ENCODE assay signal across 13 mouse cellular contexts in the genomic region with DNA sequence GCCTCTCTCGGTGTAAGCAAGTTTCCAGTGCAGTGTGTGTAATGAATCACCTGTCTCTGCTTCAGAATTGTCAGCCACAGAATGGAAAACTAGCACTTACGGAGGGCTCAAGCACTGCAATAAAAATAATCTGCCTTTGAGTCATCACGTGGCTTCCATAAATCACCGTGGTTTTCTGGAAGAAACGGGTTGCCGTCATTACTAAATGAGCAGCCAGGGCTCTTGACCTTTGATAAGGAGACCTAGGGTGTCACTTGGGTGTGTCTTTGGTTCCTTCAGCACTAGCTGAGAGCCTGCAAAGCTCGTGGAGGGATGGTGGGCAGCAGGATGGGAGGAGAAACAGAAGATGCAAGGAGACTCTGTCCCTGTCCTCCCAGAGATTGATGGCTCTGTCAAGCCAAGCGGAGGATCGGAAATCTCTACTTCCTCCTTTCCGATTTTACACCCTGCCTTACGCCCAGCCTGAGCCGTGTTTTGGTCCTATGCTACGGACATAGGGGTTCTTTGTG.
DNase-seq lines count a peak whose midpoint lies in the region; ATAC-seq and TF ChIP-seq lines count a peak whose summit lies in the region.
"Had no signal": no experiment of that assay in that cellular context is flagged by ENCODE, and none has a peak within 500 bp of the region (broad histone marks: within the 10 kb centered on the region; RNA-seq: fewer than 3 reads in every experiment).

No protein-coding gene starts in this region.

- H3K4me1 ChIP-seq in intestine, embryonic 16.5 days (ENCODE audit: control insufficient read depth, insufficient read depth, low read length) = peaks cover 17% of the 10 kb centered on the region
- 0 out of 2 replicates have a peak, but pooled peaks cover 4% of the 10 kb centered on the region for H3K4me1 ChIP-seq in forebrain, embryonic 16.5 days (replicated peaks; ENCODE audit: control insufficient read depth, insufficient read depth, low read length)
- H3K4me1 ChIP-seq: megakaryocyte, embryonic 14.5 days had no signal

- no peak overlapping the region for H3K9ac ChIP-seq in intestine, embryonic 16.5 days (ENCODE audit: low read depth, low read length)
- no peak overlapping the region for H3K9ac ChIP-seq in forebrain, embryonic 16.5 days (replicated peaks; ENCODE audit: low read depth, low read length)

- DNase-seq in gastrocnemius, postnatal 25 days = peak; percentile 11
- DNase-seq in gastrocnemius, postnatal 4 days (ENCODE audit: low spot score in 2 of 2) = no peak
- DNase-seq in adrenal gland, postnatal 14 days = peak; percentile 27
- no peak for DNase-seq in Muller cell, postnatal 12 days (ENCODE audit: inconsistent ontology term)
- DNase-seq: cerebellum, adult 9-10 months had no signal

- no peak for TF ChIP-seq POLR2A in myocyte (IDR thresholded peaks at IDR 0.05; ENCODE audit: insufficient read length, low read depth)

- WGBS in intestine, embryonic 16.5 days = 19% methylated on average over 13 of the region's 13 CpGs
- WGBS in forebrain, embryonic 16.5 days = 89% methylated on average over 13 of the region's 13 CpGs

- H3ac ChIP-seq in myocyte (ENCODE audit: control insufficient read depth, insufficient read length) = no peak overlapping the region

- H3K27ac ChIP-seq in intestine, embryonic 16.5 days (ENCODE audit: low read length) = no peak overlapping the region
- no peak overlapping the region for H3K27ac ChIP-seq in forebrain, embryonic 16.5 days (ENCODE audit: low read length)
- H3K27ac ChIP-seq: layer of hippocampus, adult 2 months had no signal

- H3K4me2 ChIP-seq in intestine, embryonic 16.5 days (ENCODE audit: low read depth, low read length) = peak overlapping the region; percentile 33
- H3K4me2 ChIP-seq in myocyte (ENCODE audit: low read depth) = no peak overlapping the region
- no peak overlapping the region for H3K4me2 ChIP-seq in forebrain, embryonic 16.5 days (ENCODE audit: low read length)
- H3K4me2 ChIP-seq: liver, embryonic 11.5 days had no signal

- no peaks in the 10 kb centered on the region for H3K79me2 ChIP-seq in myocyte (ENCODE audit: control insufficient read depth, insufficient read depth)

- no peaks in the 10 kb centered on the region for H3K27me3 ChIP-seq in intestine, embryonic 16.5 days (replicated peaks; ENCODE audit: control insufficient read depth, insufficient read depth, low read length)
- no peaks in the 10 kb centered on the region for H3K27me3 ChIP-seq in myocyte (ENCODE audit: control insufficient read depth, insufficient read depth, insufficient read length)
- H3K27me3 ChIP-seq in forebrain, embryonic 16.5 days (replicated peaks; ENCODE audit: control insufficient read depth, insufficient read depth, low read length) = no peaks in the 10 kb centered on the region
- H3K27me3 ChIP-seq: CH12.LX; megakaryocyte, embryonic 14.5 days had no signal

- peak overlapping the region; percentile 11; the same call in 1 of the 2 replicates for H3K4me3 ChIP-seq in intestine, embryonic 16.5 days (ENCODE audit: low read length)
- no peak overlapping the region for H3K4me3 ChIP-seq in myocyte
- H3K4me3 ChIP-seq in forebrain, embryonic 16.5 days (replicated peaks; ENCODE audit: low read length) = no peak overlapping the region
- H3K4me3 ChIP-seq: layer of hippocampus, adult 2 months; megakaryocyte, embryonic 14.5 days had no signal

- ATAC-seq in intestine, embryonic 16.5 days = peak; percentile 91
- ATAC-seq in forebrain, embryonic 16.5 days = no peak
- no peak for ATAC-seq in monocyte, adult 5-6 weeks (replicated peaks; ENCODE audit: insufficient number of reproducible peaks, low FRiP score, low TSS enrichment, poor library complexity, severe bottlenecking)

- H3K36me3 ChIP-seq in intestine, embryonic 16.5 days (ENCODE audit: control insufficient read depth, insufficient read depth, low read length) = no peaks in the 10 kb centered on the region
- no peaks in the 10 kb centered on the region for H3K36me3 ChIP-seq in myocyte (ENCODE audit: control insufficient read depth, insufficient read depth)
- no peaks in the 10 kb centered on the region for H3K36me3 ChIP-seq in forebrain, embryonic 16.5 days (ENCODE audit: control insufficient read depth, insufficient read depth)

- H3K9me3 ChIP-seq in intestine, embryonic 16.5 days (ENCODE audit: control insufficient read depth, low read length) = no peaks in the 10 kb centered on the region
- no peaks in the 10 kb centered on the region for H3K9me3 ChIP-seq in forebrain, embryonic 16.5 days (ENCODE audit: control insufficient read depth, low read length)
- H3K9me3 ChIP-seq: megakaryocyte, embryonic 14.5 days had no signal

TF ChIP-seq in myocyte, 11 proteins besides CTCF, POLR2A, EP300 and RAD21:
- TF ChIP-seq TCF12 (IDR thresholded peaks at IDR 0.05; ENCODE audit: insufficient read depth, poor library complexity, severe bottlenecking) (no peak), USF1 (IDR thresholded peaks at IDR 0.05; ENCODE audit: low read depth) (peak; percentile 32)
TF ChIP-seq in myocyte: peak in this region for 1.

Comparison
In these comparisons a context has a peak if more than half of its experiments do, and no peak if none do; other contexts are left out.
1. DNase-seq: peak in gastrocnemius, postnatal 25 days (single experiment) and adrenal gland, postnatal 14 days (single experiment); none in gastrocnemius, postnatal 4 days (0 of 2) and Muller cell, postnatal 12 days (single experiment).